Mouse (Mus musculus): ENCODE measurements at regions not wholly inside any gene's neighbourhood (a gene's known extent, or its start where the extent isn't known, plus 50 kb on each side); places are given as distances from the start of the nearest gene placed in this dataset.

DNA sequence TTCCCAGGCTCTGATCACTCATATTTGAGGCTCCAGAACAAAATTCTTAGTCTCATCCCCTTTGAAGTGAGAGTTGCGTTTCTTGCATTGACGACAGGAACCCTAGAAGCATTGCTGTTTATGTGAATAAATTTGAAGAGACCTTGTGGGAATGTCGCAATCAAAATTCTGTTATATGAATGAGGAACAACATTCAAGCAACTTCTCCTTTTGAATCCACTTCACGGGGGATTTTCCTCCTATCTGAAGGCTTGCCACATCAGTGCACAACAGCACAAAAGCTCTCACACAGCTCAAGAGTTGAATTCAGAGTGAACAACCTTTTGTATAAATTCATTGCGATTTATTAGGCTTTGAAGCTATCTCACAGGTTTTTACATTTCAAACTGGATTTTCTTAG lies 360.2 kb upstream of the Fbxo33 start:
- Histone ChIP-seq H3K4me2 (ENCODE audit: low read depth, low read length) (no peak overlapping the region), H3K4me3 (ENCODE audit: low read depth, low read length) (no peak overlapping the region), H3K27ac (replicated peaks; ENCODE audit: low read depth, low read length) (no peak overlapping the region), H3K9ac (ENCODE audit: low read depth, low read length) (no peak overlapping the region), H3K27me3 (replicated peaks; ENCODE audit: control insufficient read depth, insufficient read depth, low read length) (no peaks in the 10 kb centered on the region), H3K36me3 (ENCODE audit: control insufficient read depth, insufficient read depth, low read length) (no peaks in the 10 kb centered on the region), H3K4me1 (ENCODE audit: control insufficient read depth, insufficient read depth, low read length) (no peaks in the 10 kb centered on the region), H3K9me3 (ENCODE audit: control insufficient read depth, low read length) (no peaks in the 10 kb centered on the region)
- 83% methylated on average over 5 of the region's 5 CpGs for WGBS
- ATAC-seq (ENCODE audit: low read depth) (no peak), DNase-seq (ENCODE audit: low spot score) (no peak)

DNA sequence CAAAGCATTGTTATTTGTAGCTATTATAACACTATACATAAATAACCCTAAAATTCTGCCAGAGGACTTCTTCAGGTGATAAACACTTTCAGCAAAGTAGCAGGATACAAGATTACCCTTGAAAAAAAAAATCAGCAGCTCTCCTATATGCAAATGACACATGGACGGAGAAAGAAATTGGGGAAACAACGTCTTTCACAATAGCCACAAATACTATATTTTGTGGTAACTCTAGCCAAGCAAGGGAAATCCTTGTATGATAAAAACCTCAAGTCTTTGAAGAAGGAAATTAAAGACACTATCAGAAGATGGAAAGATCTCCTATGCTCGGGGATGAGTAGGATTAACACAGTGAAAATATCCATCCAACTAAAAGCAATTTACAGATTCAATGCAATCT lies 344.4 kb upstream of the Fbxo33 start:
- no peak for DNase-seq (ENCODE audit: low spot score)
- no peak for ATAC-seq (ENCODE audit: low read depth)
- 79% methylated on average over 3 of the region's 3 CpGs for WGBS

DNA sequence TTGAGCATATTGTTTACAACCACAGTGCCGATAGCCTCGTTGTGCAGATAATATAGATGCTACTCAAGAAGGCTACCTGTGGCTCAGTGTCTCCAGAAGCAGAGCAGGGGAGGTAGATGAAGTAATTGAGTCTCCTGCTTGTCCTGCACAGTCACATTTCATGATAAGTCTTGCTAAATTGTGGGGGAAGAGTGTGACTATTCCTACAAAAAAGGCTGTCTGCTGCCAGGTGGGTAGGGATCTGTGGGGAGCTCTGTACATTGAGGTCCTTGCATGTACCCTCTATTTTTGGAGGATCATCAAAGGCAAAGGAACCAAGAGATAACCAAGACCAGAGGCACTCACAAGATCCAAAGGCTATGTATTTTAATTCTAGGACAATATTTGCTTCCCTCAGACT lies 320.3 kb upstream of the Fbxo33 start:
- ATAC-seq (ENCODE audit: low read depth) (no peak), DNase-seq (ENCODE audit: low spot score) (no peak)
- no peaks in the 10 kb centered on the region for H3K27me3 ChIP-seq (replicated peaks; ENCODE audit: control insufficient read depth, insufficient read depth, low read length)
- WGBS: 86% methylated on average over 2 of the region's 2 CpGs
- H3K9me3 ChIP-seq (ENCODE audit: control insufficient read depth, low read length): no peaks in the 10 kb centered on the region
- no peaks in the 10 kb centered on the region for H3K36me3 ChIP-seq (ENCODE audit: control insufficient read depth, insufficient read depth, low read length)
- no peak overlapping the region for H3K9ac ChIP-seq (ENCODE audit: low read depth, low read length)
- H3K4me1 ChIP-seq (ENCODE audit: control insufficient read depth, insufficient read depth, low read length): no peaks in the 10 kb centered on the region
- no peak overlapping the region for H3K4me3 ChIP-seq (ENCODE audit: low read depth, low read length)
- H3K4me2 ChIP-seq (ENCODE audit: low read depth, low read length): no peak overlapping the region
- H3K27ac ChIP-seq (replicated peaks; ENCODE audit: low read depth, low read length): no peak overlapping the region

More for the DNA sequence above, 344.4 kb upstream of the Fbxo33 start:
- Histone ChIP-seq H3K27me3 (replicated peaks; ENCODE audit: control insufficient read depth, insufficient read depth, low read length) (no peaks in the 10 kb centered on the region), H3K9me3 (ENCODE audit: control insufficient read depth, low read length) (no peaks in the 10 kb centered on the region), H3K36me3 (ENCODE audit: control insufficient read depth, insufficient read depth, low read length) (no peaks in the 10 kb centered on the region), H3K27ac (replicated peaks; ENCODE audit: low read depth, low read length) (no peak overlapping the region), H3K4me3 (ENCODE audit: low read depth, low read length) (no peak overlapping the region), H3K9ac (ENCODE audit: low read depth, low read length) (no peak overlapping the region), H3K4me1 (ENCODE audit: control insufficient read depth, insufficient read depth, low read length) (no peaks in the 10 kb centered on the region), H3K4me2 (ENCODE audit: low read depth, low read length) (no peak overlapping the region)

DNA sequence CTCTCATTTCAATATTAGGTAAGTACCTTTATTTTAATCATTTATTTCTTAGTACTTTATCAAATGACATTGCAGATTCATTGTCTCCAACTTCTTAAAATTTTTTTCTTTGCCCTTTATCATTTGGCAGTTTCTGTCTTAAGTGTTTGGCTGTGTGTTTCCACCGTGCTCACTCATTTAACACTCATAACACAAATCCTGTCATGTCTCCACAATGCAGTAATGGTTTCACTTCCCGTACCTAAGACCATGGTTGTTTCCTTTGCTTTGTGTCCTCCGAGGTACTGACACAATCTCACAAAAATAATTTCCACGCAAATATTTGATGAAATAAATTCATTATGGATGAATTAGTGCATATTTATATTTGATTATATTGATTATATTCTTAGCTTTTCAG lies 311.0 kb upstream of the Fbxo33 start:
- 82% methylated on average over 4 of the region's 4 CpGs for WGBS
- Histone ChIP-seq H3K9ac (ENCODE audit: low read depth, low read length) (no peak overlapping the region), H3K36me3 (ENCODE audit: control insufficient read depth, insufficient read depth, low read length) (no peaks in the 10 kb centered on the region), H3K27ac (replicated peaks; ENCODE audit: low read depth, low read length) (no peak overlapping the region), H3K4me3 (ENCODE audit: low read depth, low read length) (no peak overlapping the region), H3K4me1 (ENCODE audit: control insufficient read depth, insufficient read depth, low read length) (no peaks in the 10 kb centered on the region), H3K27me3 (replicated peaks; ENCODE audit: control insufficient read depth, insufficient read depth, low read length) (no peaks in the 10 kb centered on the region), H3K9me3 (ENCODE audit: control insufficient read depth, low read length) (no peaks in the 10 kb centered on the region), H3K4me2 (ENCODE audit: low read depth, low read length) (no peak overlapping the region)
- ATAC-seq (ENCODE audit: low read depth) (no peak), DNase-seq (ENCODE audit: low spot score) (no peak)

DNA sequence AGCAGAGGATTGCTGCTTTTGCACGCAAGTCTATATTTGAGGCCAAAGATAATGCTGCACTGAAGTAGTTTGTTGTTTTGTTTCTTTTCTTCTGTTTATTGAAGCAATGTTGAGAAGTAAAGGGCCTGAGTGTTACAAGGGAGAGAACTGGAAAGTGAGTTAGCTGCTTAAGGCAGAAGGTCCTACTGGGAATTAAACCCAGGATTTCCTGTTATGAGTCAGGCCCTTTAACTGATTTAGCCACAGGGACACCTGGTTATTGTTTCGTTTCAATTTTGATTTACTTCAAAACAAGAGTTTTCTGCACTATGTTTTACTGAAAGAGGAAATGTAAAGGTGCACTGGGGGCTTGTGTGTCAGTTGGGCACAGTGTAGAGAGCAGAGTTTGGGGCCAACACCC lies 303.8 kb upstream of the Fbxo33 start:
- no peaks in the 10 kb centered on the region for H3K36me3 ChIP-seq (ENCODE audit: control insufficient read depth, insufficient read depth, low read length)
- ATAC-seq (ENCODE audit: low read depth): no peak
- H3K9me3 ChIP-seq (ENCODE audit: control insufficient read depth, low read length): no peaks in the 10 kb centered on the region
- no peaks in the 10 kb centered on the region for H3K4me1 ChIP-seq (ENCODE audit: control insufficient read depth, insufficient read depth, low read length)
- no peak overlapping the region for H3K4me3 ChIP-seq (ENCODE audit: low read depth, low read length)
- H3K9ac ChIP-seq (ENCODE audit: low read depth, low read length): no peak overlapping the region
- no peak for DNase-seq (ENCODE audit: low spot score)
- no peak overlapping the region for H3K27ac ChIP-seq (replicated peaks; ENCODE audit: low read depth, low read length)
- no peaks in the 10 kb centered on the region for H3K27me3 ChIP-seq (replicated peaks; ENCODE audit: control insufficient read depth, insufficient read depth, low read length)
- H3K4me2 ChIP-seq (ENCODE audit: low read depth, low read length): no peak overlapping the region
- 58% methylated on average over 2 of the region's 2 CpGs for WGBS

DNA sequence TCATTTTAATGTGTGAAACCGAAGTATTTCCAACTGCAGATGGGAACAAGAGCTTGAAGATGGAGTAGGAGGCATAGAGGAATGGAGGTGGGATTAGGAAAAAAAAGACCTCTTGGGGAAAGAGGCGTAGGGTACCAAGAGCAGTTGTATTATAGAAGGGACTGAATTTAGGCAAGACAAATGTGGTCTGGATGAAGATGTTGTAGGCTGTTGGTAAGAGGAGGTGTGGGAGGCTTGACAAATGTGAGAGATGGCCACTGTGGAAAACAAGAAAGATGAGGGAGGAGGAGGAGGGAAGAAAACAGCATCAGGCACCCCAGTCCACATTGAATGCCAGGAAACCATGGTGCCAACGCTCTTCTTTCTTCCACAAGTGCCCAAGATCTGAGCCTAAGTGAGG lies 302.4 kb upstream of the Fbxo33 start:
- Histone ChIP-seq H3K9ac (ENCODE audit: low read depth, low read length) (no peak overlapping the region), H3K4me1 (ENCODE audit: control insufficient read depth, insufficient read depth, low read length) (no peaks in the 10 kb centered on the region), H3K9me3 (ENCODE audit: control insufficient read depth, low read length) (no peaks in the 10 kb centered on the region), H3K36me3 (ENCODE audit: control insufficient read depth, insufficient read depth, low read length) (no peaks in the 10 kb centered on the region), H3K27ac (replicated peaks; ENCODE audit: low read depth, low read length) (no peak overlapping the region), H3K4me3 (ENCODE audit: low read depth, low read length) (no peak overlapping the region), H3K4me2 (ENCODE audit: low read depth, low read length) (no peak overlapping the region), H3K27me3 (replicated peaks; ENCODE audit: control insufficient read depth, insufficient read depth, low read length) (no peaks in the 10 kb centered on the region)
- ATAC-seq (ENCODE audit: low read depth): no peak
- DNase-seq (ENCODE audit: low spot score): no peak
- WGBS: 90% methylated on average over 3 of the region's 3 CpGs

DNA sequence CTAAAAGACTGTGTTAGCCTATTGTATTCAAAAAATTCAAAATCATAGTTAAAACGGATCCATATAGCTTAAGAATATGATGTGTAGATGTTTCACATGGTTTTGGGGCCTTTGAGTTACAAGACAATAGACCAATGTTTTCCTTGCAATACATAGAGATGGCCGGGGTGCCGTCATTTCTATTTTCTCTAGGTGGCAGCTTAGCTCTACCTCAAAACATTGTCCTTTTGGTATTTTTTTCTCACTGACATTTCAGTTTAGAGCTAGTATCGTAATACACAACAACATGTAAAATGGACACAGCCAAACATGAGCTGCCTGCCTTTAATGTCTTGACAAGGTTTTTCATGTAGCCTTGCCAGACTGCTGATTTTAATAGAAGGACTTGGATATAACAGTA lies 290.3 kb upstream of the Fbxo33 start:
- Histone ChIP-seq H3K9me3 (ENCODE audit: control insufficient read depth, low read length) (no peaks in the 10 kb centered on the region), H3K4me3 (ENCODE audit: low read depth, low read length) (no peak overlapping the region), H3K27ac (replicated peaks; ENCODE audit: low read depth, low read length) (no peak overlapping the region), H3K9ac (ENCODE audit: low read depth, low read length) (no peak overlapping the region), H3K27me3 (replicated peaks; ENCODE audit: control insufficient read depth, insufficient read depth, low read length) (no peaks in the 10 kb centered on the region), H3K36me3 (ENCODE audit: control insufficient read depth, insufficient read depth, low read length) (no peaks in the 10 kb centered on the region), H3K4me1 (ENCODE audit: control insufficient read depth, insufficient read depth, low read length) (no peaks in the 10 kb centered on the region; the same call in 1 of the 2 replicates), H3K4me2 (ENCODE audit: low read depth, low read length) (no peak overlapping the region)
- WGBS: 76% methylated on average over 4 of the region's 4 CpGs
- peak; percentile 23 for DNase-seq (ENCODE audit: low spot score)
- no peak; the same call in 1 of the 2 replicates for ATAC-seq (ENCODE audit: low read depth)

DNA sequence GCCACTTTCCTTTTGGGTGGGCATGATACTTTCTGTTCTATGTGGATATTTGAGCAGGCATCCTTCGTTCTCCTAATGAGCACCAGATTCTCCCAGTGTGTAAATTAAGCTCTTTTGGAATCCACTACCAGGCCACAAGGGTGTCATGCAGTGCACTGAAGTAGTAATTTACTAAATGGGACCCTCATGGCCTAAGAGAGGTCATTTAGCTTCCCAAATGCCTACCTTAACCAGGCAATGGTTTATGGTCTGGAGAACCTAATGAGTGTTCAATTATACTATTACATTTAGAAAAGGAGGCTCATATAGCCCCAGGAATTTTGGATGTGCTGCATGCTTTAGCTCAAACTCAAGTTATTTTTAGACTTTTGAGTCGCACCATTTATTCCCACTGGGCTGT lies 289.6 kb upstream of the Fbxo33 start:
- Histone ChIP-seq H3K27ac (replicated peaks; ENCODE audit: low read depth, low read length) (no peak overlapping the region), H3K4me3 (ENCODE audit: low read depth, low read length) (no peak overlapping the region), H3K4me2 (ENCODE audit: low read depth, low read length) (no peak overlapping the region), H3K36me3 (ENCODE audit: control insufficient read depth, insufficient read depth, low read length) (no peaks in the 10 kb centered on the region), H3K9ac (ENCODE audit: low read depth, low read length) (no peak overlapping the region), H3K9me3 (ENCODE audit: control insufficient read depth, low read length) (no peaks in the 10 kb centered on the region), H3K27me3 (replicated peaks; ENCODE audit: control insufficient read depth, insufficient read depth, low read length) (no peaks in the 10 kb centered on the region), H3K4me1 (ENCODE audit: control insufficient read depth, insufficient read depth, low read length) (no peaks in the 10 kb centered on the region; the same call in 1 of the 2 replicates)
- WGBS: 32% methylated on average over 2 of the region's 2 CpGs
- DNase-seq (ENCODE audit: low spot score) (no peak), ATAC-seq (ENCODE audit: low read depth) (no peak)

DNA sequence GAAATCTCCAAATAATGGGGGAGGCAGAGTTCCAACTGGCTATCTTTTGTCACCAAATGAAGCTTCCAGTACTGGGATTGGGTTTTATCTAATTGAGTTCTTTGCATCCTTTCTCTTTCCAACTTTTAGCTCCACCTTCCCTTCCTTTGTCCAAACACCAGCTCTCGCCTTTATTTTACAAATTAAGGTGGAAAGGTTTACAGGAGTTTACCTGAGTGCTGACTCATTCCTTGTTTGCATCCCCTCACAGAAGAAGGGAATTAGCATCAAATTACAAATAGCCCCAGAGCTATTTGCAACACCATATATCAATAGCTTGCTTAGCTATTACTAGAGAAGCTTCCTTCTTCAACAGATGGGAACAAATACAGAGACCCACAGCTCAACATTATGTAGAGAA lies 287.9 kb upstream of the Fbxo33 start:
- Histone ChIP-seq H3K27ac (replicated peaks; ENCODE audit: low read depth, low read length) (no peak overlapping the region), H3K9me3 (ENCODE audit: control insufficient read depth, low read length) (no peaks in the 10 kb centered on the region), H3K4me3 (ENCODE audit: low read depth, low read length) (no peak overlapping the region), H3K36me3 (ENCODE audit: control insufficient read depth, insufficient read depth, low read length) (no peaks in the 10 kb centered on the region), H3K27me3 (replicated peaks; ENCODE audit: control insufficient read depth, insufficient read depth, low read length) (no peaks in the 10 kb centered on the region), H3K4me1 (ENCODE audit: control insufficient read depth, insufficient read depth, low read length) (no peaks in the 10 kb centered on the region; the same call in 1 of the 2 replicates), H3K9ac (ENCODE audit: low read depth, low read length) (no peak overlapping the region), H3K4me2 (ENCODE audit: low read depth, low read length) (no peak overlapping the region)
- DNase-seq (ENCODE audit: low spot score) (no peak), ATAC-seq (ENCODE audit: low read depth) (no peak)
- 61% methylated on average over 1 of the region's 1 CpGs for WGBS

Measured in embryonic facial prominence, embryonic 14.5 days (tissue).